Mouse (Mus musculus): ENCODE measurements around the gene Unc93a. TPM values are rescaled to one million over a fixed set of nuclear protein-coding genes. Genes with fewer than 3 reads are reported as not detected.
"Not testable (repeated sequence)": the region's sequence is repeated elsewhere in the genome, so short reads cannot be mapped to it uniquely, and the experiment has no call there.

Gene Unc93a
- total RNA-seq (2021) = not detected
- long read RNA-seq, experiment 1, partial matches to known transcripts = 0 of 1 reads
- long read RNA-seq, experiment 1, other reads (novel, unspliced or antisense) = 1 of 1 reads
- long read RNA-seq, experiment 2 = 0 reads

- intact Hi-C loops (cut with DNase I); DNase-seq (ENCODE audit: low spot score in 2 of 2): not testable (repeated sequence)
Measured at GRCm38 (mm10) chr17:13131710-13132109, at the start of gene Unc93a. Gene Unc93a (minus strand): TSS chr17:13131810.

- intact Hi-C loops (cut with DNase I); DNase-seq (ENCODE audit: low spot score in 2 of 2): not testable (repeated sequence)
Measured at GRCm38 (mm10) chr17:13180491-13180890, 48.9 kb upstream of the Unc93a start.

GRCm38 (mm10) chr17:13179021-13179420 lies 47.4 kb upstream of the Unc93a start:
- DNase-seq (ENCODE audit: low spot score in 2 of 2); intact Hi-C loops (cut with DNase I): not testable (repeated sequence)

GRCm38 (mm10) chr17:13177796-13178195 lies 46.2 kb upstream of the Unc93a start:
- intact Hi-C loops (cut with DNase I); DNase-seq (ENCODE audit: low spot score in 2 of 2): not testable (repeated sequence)

- intact Hi-C loops (cut with DNase I); DNase-seq (ENCODE audit: low spot score in 2 of 2): not testable (repeated sequence)
Measured at GRCm38 (mm10) chr17:13175609-13176008, 44.0 kb upstream of the Unc93a start.

GRCm38 (mm10) chr17:13174029-13174428 lies 42.4 kb upstream of the Unc93a start:
- intact Hi-C loops (cut with DNase I); DNase-seq (ENCODE audit: low spot score in 2 of 2): not testable (repeated sequence)

- DNase-seq (ENCODE audit: low spot score in 2 of 2); intact Hi-C loops (cut with DNase I): not testable (repeated sequence)
Measured at GRCm38 (mm10) chr17:13173578-13173977, 42.0 kb upstream of the Unc93a start.

- intact Hi-C loops (cut with DNase I); DNase-seq (ENCODE audit: low spot score in 2 of 2): not testable (repeated sequence)
Measured at GRCm38 (mm10) chr17:13146128-13146527, 14.5 kb upstream of the Unc93a start.

- intact Hi-C loops (cut with DNase I); DNase-seq (ENCODE audit: low spot score in 2 of 2): not testable (repeated sequence)
Measured at GRCm38 (mm10) chr17:13144580-13145215, 13.1 kb upstream of the Unc93a start.

- intact Hi-C loops (cut with DNase I); DNase-seq (ENCODE audit: low spot score in 2 of 2): not testable (repeated sequence)
Measured at GRCm38 (mm10) chr17:13142665-13143064, 11.1 kb upstream of the Unc93a start.

- DNase-seq (ENCODE audit: low spot score in 2 of 2) = peak; percentile 14 to 21
- intact Hi-C loops (cut with DNase I) = not testable (repeated sequence)
Measured at GRCm38 (mm10) chr17:13135356-13135755, 3.7 kb upstream of the Unc93a start.

- intact Hi-C loops (cut with DNase I); DNase-seq (ENCODE audit: low spot score in 2 of 2): not testable (repeated sequence)
Measured at GRCm38 (mm10) chr17:13132352-13132751, 742 bp upstream of the Unc93a start.

- intact Hi-C loops (cut with DNase I); DNase-seq (ENCODE audit: low spot score in 2 of 2): not testable (repeated sequence)
Measured at GRCm38 (mm10) chr17:13129737-13130465, 1.7 kb downstream of the Unc93a start.

- intact Hi-C loops (cut with DNase I); DNase-seq (ENCODE audit: low spot score in 2 of 2): not testable (repeated sequence)
Measured at GRCm38 (mm10) chr17:13129324-13129723, 2.3 kb downstream of the Unc93a start.

- intact Hi-C loops (cut with DNase I); DNase-seq (ENCODE audit: low spot score in 2 of 2): not testable (repeated sequence)
Measured at GRCm38 (mm10) chr17:13124241-13124640, 7.4 kb downstream of the Unc93a start.

GRCm38 (mm10) chr17:13123308-13124038 lies 8.1 kb downstream of the Unc93a start:
- DNase-seq (ENCODE audit: low spot score in 2 of 2); intact Hi-C loops (cut with DNase I): not testable (repeated sequence)

- intact Hi-C loops (cut with DNase I); DNase-seq (ENCODE audit: low spot score in 2 of 2): not testable (repeated sequence)
Measured at GRCm38 (mm10) chr17:13112504-13113291, 18.9 kb downstream of the Unc93a start.

- DNase-seq (ENCODE audit: low spot score in 2 of 2) = peak; percentile 44 to 73
- intact Hi-C loops (cut with DNase I) = not testable (repeated sequence)
Measured at GRCm38 (mm10) chr17:13106563-13106962, 25.0 kb downstream of the Unc93a start.

GRCm38 (mm10) chr17:13092960-13093359 lies 38.6 kb downstream of the Unc93a start:
- DNase-seq (ENCODE audit: low spot score in 2 of 2); intact Hi-C loops (cut with DNase I): not testable (repeated sequence)
